Mouse (Mus musculus): ENCODE measurements around the gene Ccdc84. TPM values are rescaled to one million over a fixed set of nuclear protein-coding genes. Genes with fewer than 3 reads are reported as not detected.
"Not testable (repeated sequence)": the region's sequence is repeated elsewhere in the genome, so short reads cannot be mapped to it uniquely, and the experiment has no call there.

The Ccdc84 gene
- total RNA-seq (2021): 10 to 100 TPM in 1 of 2 experiments, 1 to 10 TPM in 1; 5.9 to 10.2 TPM
- long read RNA-seq, experiment 1, partial matches to known transcripts: 0 of 8 reads
- long read RNA-seq, experiment 1, other reads (novel, unspliced or antisense): 8 of 8 reads
- long read RNA-seq, experiment 2, partial matches to known transcripts: 0 of 4 reads
- long read RNA-seq, experiment 2, other reads (novel, unspliced or antisense): 3 of 4 reads

GRCm38 (mm10) chr9:44418519-44419385 is at the start of gene Ccdc84:
TSS of gene Ccdc84 (minus strand) at chr9:44418569.
- no peak for DNase-seq

- no peak for DNase-seq
Observed at GRCm38 (mm10) chr9:44461950-44462349, 43.6 kb upstream of the Ccdc84 start.

DNA sequence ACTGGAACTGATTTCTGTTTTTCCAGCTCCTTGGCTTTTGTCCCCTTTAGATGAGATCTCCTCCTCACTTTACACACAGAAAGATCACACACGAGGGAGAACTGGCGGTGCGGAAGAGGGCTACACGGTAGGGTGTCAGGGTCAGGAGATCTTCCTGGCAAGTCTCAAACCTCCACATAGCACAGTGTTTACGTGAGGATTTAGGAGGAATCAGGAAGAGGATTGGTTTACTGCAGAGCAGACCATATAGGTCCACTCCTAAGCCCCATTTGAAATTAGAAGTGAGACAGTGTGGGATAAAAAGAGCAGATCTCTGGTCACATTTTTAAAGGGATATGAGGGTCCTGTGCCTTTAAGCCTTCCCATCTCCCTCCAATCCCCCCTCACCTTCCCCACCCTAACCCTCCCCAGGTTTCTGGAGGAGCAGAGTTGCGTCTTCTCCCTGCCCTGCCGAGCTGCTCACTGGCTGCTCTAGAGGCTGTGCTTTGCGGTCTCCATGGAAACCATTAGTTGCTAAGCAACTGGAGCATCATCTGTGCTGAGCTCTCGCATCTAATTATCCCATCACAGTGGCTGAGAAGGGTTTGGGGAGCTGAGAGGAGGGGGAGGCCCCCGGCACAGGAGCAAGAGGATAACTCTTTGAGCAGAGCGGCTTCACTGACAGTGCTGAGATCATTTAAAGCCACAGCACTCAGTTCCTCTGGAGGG is 38.8 kb upstream of the Ccdc84 start:
- peak; percentile 22 for DNase-seq

DNA sequence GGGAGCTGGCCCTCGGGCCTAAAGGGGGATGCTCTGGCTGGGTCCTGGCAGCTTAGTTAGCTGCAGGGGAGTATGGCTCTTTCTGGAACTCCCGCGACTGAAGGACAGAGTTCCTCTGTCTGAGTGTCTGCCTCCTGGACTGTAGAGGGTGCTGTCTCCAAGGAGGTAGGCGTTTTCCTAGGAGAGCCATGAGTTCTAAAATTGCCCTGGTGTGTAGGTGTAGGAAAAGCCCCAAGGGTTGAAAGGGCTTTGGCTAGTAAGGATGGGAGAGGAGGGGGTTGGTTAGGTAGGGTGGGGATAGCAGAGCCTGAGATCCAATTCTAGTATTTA is 36.5 kb upstream of the Ccdc84 start, which contains the start of gene Upk2:
Upk2 (minus strand) TSS at position 86 of the 330 bp plus-strand sequence.
- no peak for DNase-seq

DNA sequence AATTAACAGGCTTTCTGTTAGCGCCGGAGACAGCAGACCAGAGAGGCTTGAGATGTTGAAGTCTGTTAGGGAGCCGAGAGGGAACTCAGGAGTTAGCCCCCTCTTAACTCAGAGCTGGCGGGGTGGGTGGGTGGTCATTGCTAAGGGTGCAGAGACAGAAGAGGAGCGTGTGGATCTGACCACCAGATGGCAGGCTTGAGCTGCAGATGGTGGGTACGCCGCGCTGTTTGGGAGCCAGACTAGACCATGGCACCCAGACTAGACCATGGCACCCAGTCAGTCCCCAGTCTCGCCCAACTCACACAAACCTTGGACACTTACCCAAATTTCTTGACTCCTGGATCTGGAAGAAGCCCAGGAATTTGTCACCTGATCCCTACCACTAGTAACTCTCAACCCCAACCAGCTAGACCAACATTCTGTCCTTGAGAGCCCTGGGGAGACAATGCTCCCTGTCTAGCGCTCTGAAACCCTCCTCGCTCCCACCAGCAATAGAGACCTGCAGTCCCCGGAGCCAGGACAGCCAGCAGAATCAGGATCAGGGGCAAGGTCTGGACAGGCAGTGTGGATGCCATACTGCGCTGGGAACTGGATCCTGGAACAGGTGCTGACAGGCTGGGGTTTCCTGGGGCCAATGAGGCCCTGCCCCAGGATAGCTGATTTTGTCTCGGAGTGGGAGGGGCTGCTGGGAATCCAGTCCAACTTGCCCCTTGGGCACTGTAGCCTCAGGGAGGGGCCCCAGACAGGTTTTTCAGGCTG is 35.9 kb upstream of the Ccdc84 start:
- DNase-seq: peak; percentile 92

DNA sequence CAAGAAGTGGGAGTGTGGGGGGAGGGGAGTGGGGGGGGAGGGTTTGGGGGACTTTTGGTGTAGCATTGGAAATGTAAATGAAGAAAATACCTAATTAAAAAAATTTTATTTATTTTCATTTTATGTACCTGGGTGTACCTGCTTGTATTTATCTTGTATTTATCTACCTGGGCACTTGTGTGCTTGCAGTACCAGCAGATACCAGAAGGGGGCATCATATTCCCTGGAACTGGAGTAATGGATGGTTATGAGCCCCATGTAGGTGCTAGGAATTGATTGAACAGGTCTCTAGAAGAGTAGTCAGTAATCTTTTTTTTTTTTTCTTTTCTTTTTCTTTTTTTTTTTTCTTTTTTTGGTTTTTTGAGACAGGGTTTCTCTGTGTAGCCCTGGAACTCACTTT is 32.0 kb upstream of the Ccdc84 start:
- DNase-seq: no peak

GRCm38 (mm10) chr9:44444402-44445025 is 26.1 kb upstream of the Ccdc84 start:
- not testable (repeated sequence) for DNase-seq

DNA sequence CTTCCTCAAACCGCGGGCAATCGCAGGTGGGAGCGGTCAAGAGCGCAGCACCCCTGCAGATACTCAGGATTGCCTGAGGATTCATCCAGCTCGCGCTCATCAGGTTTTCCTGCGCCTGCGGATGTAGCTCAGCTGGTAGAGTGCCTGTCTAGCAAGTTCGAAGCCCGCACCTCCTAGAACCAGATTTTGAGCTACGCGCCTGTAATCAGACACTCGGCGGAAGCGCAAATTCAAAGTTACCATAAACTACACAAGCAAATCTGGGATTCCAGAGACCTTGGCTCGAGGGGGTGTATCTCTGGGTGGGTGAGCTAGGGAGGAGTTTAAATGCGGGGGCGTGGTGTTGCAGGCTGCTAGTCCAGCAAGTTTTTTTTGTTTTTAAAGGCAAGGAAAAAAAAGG is 22.6 kb upstream of the Ccdc84 start, which contains the start of gene Foxr1:
Foxr1 (minus strand) TSS at position 176 of the 400 bp plus-strand sequence.
- no peak for DNase-seq

- DNase-seq: no peak
Observed at GRCm38 (mm10) chr9:44435747-44436146, 17.4 kb upstream of the Ccdc84 start.

DNA sequence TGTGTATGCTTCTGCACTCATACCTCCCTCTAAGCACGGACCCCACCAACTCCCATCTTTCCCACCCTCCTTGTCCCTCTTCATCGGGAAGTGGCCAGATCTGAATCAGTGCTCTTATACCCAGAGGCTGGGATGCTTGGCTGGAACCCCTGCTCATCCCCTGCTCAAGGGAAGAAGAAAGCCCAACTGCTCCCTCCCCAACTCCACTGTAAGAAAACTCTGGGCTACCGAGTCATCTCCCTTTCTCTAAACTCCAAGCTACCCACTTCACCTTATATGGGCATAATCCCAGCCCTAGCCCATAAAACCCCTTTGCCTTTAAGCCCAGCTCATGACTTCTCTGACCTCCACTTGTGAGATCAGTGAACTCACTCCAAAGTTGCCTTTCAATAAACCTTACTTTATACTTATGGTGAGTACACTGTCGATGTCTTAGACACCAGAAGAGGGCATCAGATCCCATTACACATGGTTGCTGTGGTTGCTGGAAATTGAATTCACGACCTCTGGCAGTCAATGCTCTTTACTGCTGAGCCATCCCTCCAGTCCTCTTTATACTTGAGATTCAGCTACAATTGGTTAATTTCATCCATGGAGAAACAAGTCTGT is 14.3 kb upstream of the Ccdc84 start:
- DNase-seq: no peak

DNA sequence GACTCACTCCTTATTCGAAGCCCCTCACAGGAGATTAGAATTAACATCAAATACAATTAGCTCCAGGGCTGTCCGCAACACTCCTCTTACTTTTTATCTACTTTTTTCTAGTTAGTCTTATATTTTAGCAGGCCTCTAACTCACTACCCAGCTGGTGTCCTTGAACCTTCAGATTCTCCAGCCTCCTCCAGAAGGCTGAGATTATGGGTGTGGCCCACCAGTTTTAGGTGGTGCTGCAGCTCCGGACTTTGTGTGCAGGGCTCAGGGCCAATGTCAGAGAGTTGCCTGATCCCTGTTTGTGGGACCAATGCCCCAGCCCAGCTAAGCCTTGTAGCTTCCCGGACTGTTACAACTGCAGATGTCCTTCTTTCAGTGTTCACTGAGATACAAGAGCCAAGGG is 5.2 kb upstream of the Ccdc84 start:
- DNase-seq: no peak

GRCm38 (mm10) chr9:44420280-44420898 is 2.0 kb upstream of the Ccdc84 start:
- DNase-seq: no peak

GRCm38 (mm10) chr9:44419730-44420129 is 1.4 kb upstream of the Ccdc84 start:
- DNase-seq: not testable (repeated sequence)

DNA sequence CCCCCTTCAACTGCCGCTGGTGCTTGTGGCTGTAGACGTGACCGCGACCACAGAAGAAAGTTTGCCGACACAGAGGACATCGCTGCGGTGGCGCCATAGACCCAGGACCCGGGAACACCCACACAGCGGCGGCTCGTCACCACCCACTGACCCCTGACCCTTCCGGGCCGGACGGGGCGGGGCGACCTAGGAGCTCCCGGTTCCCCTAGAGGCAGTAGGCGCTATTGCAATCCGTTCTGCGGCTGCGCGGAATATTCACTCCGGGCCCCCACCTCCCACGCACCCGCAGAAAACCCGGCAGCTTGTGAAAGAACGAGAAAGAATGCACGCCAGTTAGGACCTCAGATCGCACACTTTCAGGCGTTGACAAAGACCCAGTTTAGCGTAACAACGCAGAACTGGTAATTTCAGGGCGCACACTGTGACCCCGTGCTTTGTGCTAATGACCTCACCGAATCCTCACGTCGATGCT is 441 bp downstream of the Ccdc84 start:
- peak; percentile 97 for DNase-seq

DNA sequence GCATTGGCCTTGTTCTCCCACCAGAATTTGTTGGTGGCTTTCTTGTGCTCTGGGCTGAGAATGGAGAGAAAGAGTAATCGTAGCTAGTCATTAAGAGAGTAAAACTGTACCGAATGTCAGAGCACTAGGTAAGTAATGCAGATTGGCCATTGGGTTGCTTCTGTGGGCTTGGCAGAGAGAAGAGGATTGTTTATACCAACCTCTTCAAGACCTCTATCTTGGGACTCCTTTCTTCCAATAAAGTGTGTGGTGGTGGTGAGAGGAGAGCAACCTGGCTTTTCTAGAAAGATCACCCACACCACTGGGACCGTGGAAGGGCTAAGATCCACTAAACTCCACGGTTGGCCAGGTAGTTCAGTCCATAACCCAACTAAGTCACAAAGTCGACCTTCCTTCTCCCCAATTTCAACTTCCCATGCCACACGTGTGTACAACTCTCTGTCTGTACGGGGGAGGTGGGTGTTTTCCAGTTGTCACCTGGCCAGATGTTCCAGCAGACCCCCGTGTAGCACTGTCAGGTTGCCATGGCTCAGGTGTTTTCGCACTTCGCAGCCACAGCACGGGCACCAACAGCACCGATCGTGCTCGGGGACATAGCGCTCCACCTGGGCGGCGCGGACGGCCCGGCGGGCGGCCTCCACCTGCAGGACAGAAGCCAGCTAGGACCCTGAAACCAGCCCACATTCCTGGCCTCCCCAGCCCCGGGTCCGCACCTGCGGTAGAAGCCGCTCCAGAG is 1.0 kb downstream of the Ccdc84 start:
- no peak for DNase-seq

DNA sequence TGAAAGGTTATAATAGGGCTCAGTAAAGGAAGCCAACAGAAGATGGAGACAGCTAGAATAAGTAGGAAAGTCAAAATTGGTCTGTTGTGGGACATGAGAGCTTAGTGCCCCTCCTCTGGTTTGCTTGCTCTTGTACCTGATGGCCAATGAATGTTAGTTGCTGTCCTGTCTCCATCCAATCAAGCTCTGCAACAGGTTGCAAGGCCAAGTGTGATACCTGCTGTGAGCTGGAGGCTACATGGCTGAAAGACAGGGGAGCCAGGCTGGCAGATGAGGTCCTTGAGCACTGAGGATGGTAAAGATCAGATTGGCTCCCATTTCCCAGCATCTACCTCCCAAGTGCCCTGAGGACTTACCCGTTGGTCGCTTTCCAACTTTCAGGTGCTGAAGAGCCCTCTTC is 5.6 kb downstream of the Ccdc84 start:
- no peak for DNase-seq

GRCm38 (mm10) chr9:44412306-44412705 is 6.1 kb downstream of the Ccdc84 start:
- no peak for DNase-seq

- DNase-seq: no peak
Observed at GRCm38 (mm10) chr9:44411601-44412130, 6.7 kb downstream of the Ccdc84 start.

- DNase-seq: no peak
Observed at GRCm38 (mm10) chr9:44410647-44411336, 7.6 kb downstream of the Ccdc84 start.
